Mouse (Mus musculus): ENCODE data around the gene Gapdh.

GRCm38 (mm10) chr6:125191332-125192015 lies 25.2 kb upstream of the Gapdh start, which contains the start of the genes Ncapd2 and Mrpl51:
- TF ChIP-seq POLR2A (IDR thresholded peaks at IDR 0.05; ENCODE audit: low read depth, low read length) (no peak), CTCF (IDR thresholded peaks at IDR 0.05; ENCODE audit: extremely low read depth, insufficient read length, insufficient replicate concordance, low read depth, low read length) (no peak)

Data from small intestine, adult 2 months (tissue).